Mouse (Mus musculus): Measurements from ENCODE around the gene Ssr1.

GRCm38 (mm10) chr13:37931210-37931922 lies 62.7 kb downstream of the Ssr1 start:
- TF ChIP-seq CTCF (IDR thresholded peaks at IDR 0.05; ENCODE audit: low read depth) (no peak), EP300 (IDR thresholded peaks at IDR 0.05; ENCODE audit: low read depth) (no peak)

Data from heart, postnatal 0 days (tissue).